Mouse (Mus musculus) lung, adult 2 months (tissue): Measurements from ENCODE around the gene Hspa1b. TPM values are rescaled to one million over a fixed set of nuclear protein-coding genes. Genes with fewer than 3 reads are reported as not detected.
A peak's percentile ranks its signal among the peaks of the same experiment; 100 is the strongest.
"Not testable (repeated sequence)": the region's sequence is repeated elsewhere in the genome, so short reads cannot be mapped to it uniquely, and the experiment has no call there.

ENCODE experiments used
- DNase-seq: peaks from one replicate; pipeline ENCODE4 v3.0.0; 2022
- H3K4me1 ChIP-seq: fragments of 200-500 bp; 2 replicates; pipeline ENCODE4 v1.6.1; 2011; ENCODE audit warnings: low read length; ENCODE audit not compliant: control insufficient read depth, insufficient read depth
- H3K4me3 ChIP-seq: fragments of 200-500 bp; replicated peaks from 2 replicates; pipeline ENCODE3; 2011; ENCODE audit warnings: low read depth, mild to moderate bottlenecking, control low read depth, low read length; ENCODE audit errors: extremely low read depth
- CTCF ChIP-seq: fragments of 200-500 bp; IDR thresholded peaks from 2 replicates; pipeline ENCODE4 v1.5.1; 2011; ENCODE audit warnings: mild to moderate bottlenecking, low read length, control low read depth; ENCODE audit not compliant: insufficient read depth
- POLR2A ChIP-seq: fragments of 200-500 bp; IDR thresholded peaks from 2 replicates; pipeline ENCODE4 v1.6.1; 2011; ENCODE audit warnings: low read depth, mild to moderate bottlenecking, control low read depth, low read length, borderline replicate concordance; ENCODE audit errors: extremely low read depth
- WGBS: fragments of 180-500 bp; shearing (Covaris S2); methylation state at CpG from one replicate; pipeline ENCODE4 v1.1.7; 2018; 5-methylcytosine and 5-hydroxymethylcytosine counted together
- polyA plus RNA-seq: library from polyadenylated mRNA; depleted of rRNA; stranded (reverse); fragments of >200 nt; gene quantifications from 2 replicates; pipeline ENCODE4 v1.2.3, GENCODE M21; 2012

Hspa1b gene
- polyA plus RNA-seq, 1 experiment = 20.1 TPM

GRCm38 (mm10) chr17:35000717-35001451 is 41.8 kb upstream of the Hspa1b start, which contains the start of gene Vars:
Vars (plus strand) TSS chr17:35000987.
- peak; percentile 90 for DNase-seq
- under 1% methylated on average over 82 of the region's 83 CpGs for WGBS
- peaks cover 8% of the 10 kb centered on the region for H3K4me1 ChIP-seq
- peak within 1 kb of the TSS; percentile 78 for H3K4me3 ChIP-seq
- peak; percentile 45; the same call in 1 of the 2 replicates for TF ChIP-seq POLR2A
- no peak for TF ChIP-seq CTCF

GRCm38 (mm10) chr17:34999871-35000716 is 41.1 kb upstream of the Hspa1b start:
- H3K4me1 ChIP-seq, DNase-seq: not testable (repeated sequence)
- 4% methylated on average over 30 of the region's 32 CpGs for WGBS
- peak overlapping the region; percentile 78 for H3K4me3 ChIP-seq

GRCm38 (mm10) chr17:34998526-34999430 is 39.7 kb upstream of the Hspa1b start:
- WGBS = 70% methylated on average over 15 of the region's 15 CpGs
- TF ChIP-seq CTCF = no peak
- TF ChIP-seq POLR2A = no peak
- Histone ChIP-seq H3K4me1 (peaks cover 8% of the 10 kb centered on the region), H3K4me3 (peak overlapping the region; percentile 19)
- no peak for DNase-seq

- TF ChIP-seq POLR2A (no peak), CTCF (no peak)
- WGBS = 82% methylated on average over 5 of the region's 5 CpGs
- H3K4me3 ChIP-seq = no peak overlapping the region
- H3K4me1 ChIP-seq = no peaks in the 10 kb centered on the region; the same call in 1 of the 2 replicates
- DNase-seq = no peak
Measured at GRCm38 (mm10) chr17:34997142-34997483, 38.1 kb upstream of the Hspa1b start.

GRCm38 (mm10) chr17:34996411-34997141 is 37.5 kb upstream of the Hspa1b start:
- no peak overlapping the region for H3K4me3 ChIP-seq
- H3K4me1 ChIP-seq = no peaks in the 10 kb centered on the region; the same call in 1 of the 2 replicates
- no peak for TF ChIP-seq CTCF
- 0 out of 2 replicates have a peak, but pooled peaks have one; percentile 11 for TF ChIP-seq POLR2A
- no peak for DNase-seq
- WGBS = 85% methylated on average over 12 of the region's 14 CpGs

- WGBS = 85% methylated on average over 4 of the region's 4 CpGs
- H3K4me3 ChIP-seq, DNase-seq, H3K4me1 ChIP-seq: not testable (repeated sequence)
Measured at GRCm38 (mm10) chr17:34995927-34996326, 36.9 kb upstream of the Hspa1b start.

GRCm38 (mm10) chr17:34995192-34995591 is 36.2 kb upstream of the Hspa1b start:
- not testable (repeated sequence) for H3K4me1 ChIP-seq, H3K4me3 ChIP-seq, DNase-seq
- WGBS = 83% methylated on average over 4 of the region's 4 CpGs

- TF ChIP-seq POLR2A (no peak), CTCF (no peak)
- no peak overlapping the region for H3K4me3 ChIP-seq
- no peaks in the 10 kb centered on the region; the same call in 1 of the 2 replicates for H3K4me1 ChIP-seq
- no peak for DNase-seq
Measured at GRCm38 (mm10) chr17:34994751-34995150, 35.7 kb upstream of the Hspa1b start.

GRCm38 (mm10) chr17:34984218-34984617 is 25.2 kb upstream of the Hspa1b start:
- no peak for TF ChIP-seq POLR2A
- 0 out of 2 replicates have a peak, but pooled peaks have one; percentile 15 for TF ChIP-seq CTCF
- WGBS = 67% methylated on average over 2 of the region's 2 CpGs
- DNase-seq = no peak

More at GRCm38 (mm10) chr17:34984218-34984617, 25.2 kb upstream of the Hspa1b start:
- H3K4me3 ChIP-seq = no peak overlapping the region
- H3K4me1 ChIP-seq = peaks cover 2% of the 10 kb centered on the region
